Mouse (Mus musculus) left cerebral cortex, adult 9 months (tissue): ENCODE measurements around the gene Nek1.
A peak's percentile ranks its signal among the peaks of the same experiment; 100 is the strongest.
"Not testable (repeated sequence)": the region's sequence is repeated elsewhere in the genome, so short reads cannot be mapped to it uniquely, and the experiment has no call there.

Experiments used
- DNase-seq, 2 experiments: peaks; one replicate each; pipeline ENCODE4 v3.0.0; 2022; ENCODE audit warnings: low spot score in 2 of 2

Gene Nek1

GRCm38 (mm10) chr8:60984260-60985010 lies 8.6 kb upstream of the Nek1 start:
- not testable (repeated sequence) for DNase-seq

GRCm38 (mm10) chr8:60992561-60992909 lies 460 bp upstream of the Nek1 start:
- DNase-seq, result peak in 1 of 2 experiments; percentile 28

GRCm38 (mm10) chr8:60993639-60993986 lies 618 bp downstream of the Nek1 start:
- DNase-seq, result no peak

GRCm38 (mm10) chr8:60996468-60996867 lies 3.5 kb downstream of the Nek1 start:
- no peak for DNase-seq

- DNase-seq, result peak in 1 of 2 experiments; percentile 61
Observed at GRCm38 (mm10) chr8:61041951-61042350, 49.0 kb downstream of the Nek1 start.

GRCm38 (mm10) chr8:61043874-61044273 lies 50.9 kb downstream of the Nek1 start:
- DNase-seq, result no peak

- no peak for DNase-seq
Observed at GRCm38 (mm10) chr8:61046816-61047215, 53.8 kb downstream of the Nek1 start.

GRCm38 (mm10) chr8:61053017-61053416 lies 60.0 kb downstream of the Nek1 start:
- DNase-seq, result no peak

- DNase-seq, result no peak
Observed at GRCm38 (mm10) chr8:61054313-61054712, 61.3 kb downstream of the Nek1 start.

- DNase-seq, result no peak
Observed at GRCm38 (mm10) chr8:61056997-61057396, 64.0 kb downstream of the Nek1 start.

GRCm38 (mm10) chr8:61059143-61059542 lies 66.1 kb downstream of the Nek1 start:
- DNase-seq, result no peak

GRCm38 (mm10) chr8:61060412-61060811 lies 67.4 kb downstream of the Nek1 start:
- no peak for DNase-seq

GRCm38 (mm10) chr8:61075059-61075458 lies 82.1 kb downstream of the Nek1 start:
- DNase-seq, result peak in 1 of 2 experiments; percentile 11

- DNase-seq, result no peak
Observed at GRCm38 (mm10) chr8:61110496-61110895, 117.5 kb downstream of the Nek1 start.

- no peak for DNase-seq
Observed at GRCm38 (mm10) chr8:61111940-61112339, 118.9 kb downstream of the Nek1 start.

GRCm38 (mm10) chr8:61121631-61122030 lies 128.6 kb downstream of the Nek1 start:
- peak; percentile 48 to 49 for DNase-seq

- no peak for DNase-seq
Observed at GRCm38 (mm10) chr8:61127299-61127861, 134.4 kb downstream of the Nek1 start.

- no peak for DNase-seq
Observed at GRCm38 (mm10) chr8:61132561-61133134, 139.7 kb downstream of the Nek1 start.

GRCm38 (mm10) chr8:61141869-61142268 lies 148.9 kb downstream of the Nek1 start:
- DNase-seq, result no peak

- DNase-seq, result no peak
Observed at GRCm38 (mm10) chr8:61142302-61142701, 149.3 kb downstream of the Nek1 start.

GRCm38 (mm10) chr8:61142845-61143244 lies 149.8 kb downstream of the Nek1 start:
- DNase-seq, result no peak

GRCm38 (mm10) chr8:61148728-61149127 lies 155.7 kb downstream of the Nek1 start:
- DNase-seq, result no peak

- no peak for DNase-seq
Observed at GRCm38 (mm10) chr8:61150596-61150995, 157.6 kb downstream of the Nek1 start.
